Mouse (Mus musculus) embryonic facial prominence, embryonic 15.5 days (tissue): ENCODE data around the gene Dcakd. TPM values are rescaled to one million over a fixed set of nuclear protein-coding genes. Genes with fewer than 3 reads are reported as not detected.

Experiments
- ATAC-seq: fragments of 200-750 bp; cut with Nextera tagmentation; 2 replicates; pipeline ENCODE4 v1.8.0; 2017; ENCODE audit warnings: low read depth, moderate TSS enrichment; ENCODE audit not compliant: insufficient number of reproducible peaks, low FRiP score, low TSS enrichment
- H3K27ac ChIP-seq: fragments of 300-500 bp; sonication (generic); replicated peaks from 2 replicates; pipeline ENCODE4 v1.5.1; 2015; ENCODE audit warnings: mild to moderate bottlenecking, inconsistent platforms
- H3K27me3 ChIP-seq: fragments of 300-500 bp; sonication (generic); 2 replicates; pipeline ENCODE4 v1.6.1; 2015; ENCODE audit warnings: inconsistent platforms
- H3K36me3 ChIP-seq: fragments of 300-500 bp; sonication (generic); 2 replicates; pipeline ENCODE4 v1.6.1; 2015; ENCODE audit warnings: mild to moderate bottlenecking, inconsistent platforms
- H3K4me1 ChIP-seq: fragments of 300-500 bp; sonication (generic); 2 replicates; pipeline ENCODE4 v1.6.1; 2015; ENCODE audit warnings: inconsistent platforms
- H3K4me2 ChIP-seq: fragments of 300-500 bp; sonication (generic); replicated peaks from 2 replicates; pipeline ENCODE4 v1.6.1; 2015; ENCODE audit warnings: mild to moderate bottlenecking, inconsistent platforms
- H3K4me3 ChIP-seq: fragments of 300-500 bp; sonication (generic); replicated peaks from 2 replicates; pipeline ENCODE4 v1.5.1; 2015; ENCODE audit warnings: mild to moderate bottlenecking, inconsistent platforms
- H3K9ac ChIP-seq: fragments of 300-500 bp; sonication (generic); 2 replicates; pipeline ENCODE4 v1.6.1; 2015; ENCODE audit warnings: inconsistent platforms
- H3K9me3 ChIP-seq: fragments of 300-500 bp; sonication (generic); replicated peaks from 2 replicates; pipeline ENCODE4 v1.6.1; 2016; ENCODE audit warnings: inconsistent platforms
- WGBS: fragments of 180-500 bp; shearing (Covaris S2); methylation state at CpG from one replicate; pipeline ENCODE4 v1.1.7; 2015; 5-methylcytosine and 5-hydroxymethylcytosine counted together
- polyA plus RNA-seq: library from polyadenylated mRNA; unstranded; fragments of >200 nt; fragmentation: Nextera tagmentation; extraction: Ambion mirVana; gene quantifications from 2 replicates; pipeline ENCODE4 v1.2.1, GENCODE M21; 2015

The Dcakd gene
- polyA plus RNA-seq, 1 experiment from 2014 or later, result 158 TPM

DNA sequence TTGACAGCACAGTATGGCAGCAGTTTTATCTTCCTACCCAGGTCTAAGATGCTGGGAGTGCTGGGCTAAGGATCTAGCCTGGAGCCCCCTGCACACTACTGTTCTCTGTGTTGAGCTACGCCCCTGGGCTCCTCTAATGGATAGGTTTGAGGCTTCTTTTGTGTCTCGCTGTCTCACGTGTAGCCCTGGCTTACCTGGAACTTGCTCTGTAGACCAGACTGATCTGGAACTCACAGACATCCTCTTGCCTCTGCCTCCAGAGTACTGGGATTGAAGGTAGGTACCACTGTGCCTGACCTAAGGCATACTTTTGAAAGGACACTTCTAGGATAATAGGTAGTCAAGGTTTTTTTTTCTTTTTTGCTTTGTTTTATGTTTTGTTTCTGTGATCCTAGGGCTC is 15.8 kb upstream of the Dcakd start:
- WGBS, result 96% methylated on average over 3 of the region's 3 CpGs

DNA sequence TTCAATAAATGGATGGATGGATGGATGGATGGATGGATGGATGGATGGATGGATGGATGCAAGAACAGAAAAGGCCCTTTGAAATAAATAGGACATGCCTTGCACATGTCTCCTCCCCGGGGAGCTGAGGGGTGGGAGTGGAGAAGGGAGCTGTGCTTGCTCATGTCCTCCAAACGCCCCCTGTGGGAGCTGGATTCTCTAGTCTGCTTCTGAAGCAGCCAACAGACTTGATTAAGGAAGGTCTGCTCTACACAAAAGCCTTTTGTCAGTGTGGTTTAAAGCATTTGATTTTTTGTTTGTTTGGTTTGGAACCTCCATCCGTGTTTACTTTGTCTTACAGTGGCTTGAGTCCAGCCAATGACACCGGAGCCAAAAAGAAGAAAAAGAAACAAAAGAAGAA is 14.7 kb upstream of the Dcakd start:
- ATAC-seq, result no peak
- H3K4me3 ChIP-seq, result no peak overlapping the region
- no peaks in the 10 kb centered on the region for H3K27me3 ChIP-seq
- H3K9me3 ChIP-seq, result no peaks in the 10 kb centered on the region
- H3K9ac ChIP-seq, result no peak overlapping the region
- H3K27ac ChIP-seq, result no peak overlapping the region
- H3K4me2 ChIP-seq, result no peak overlapping the region
- 84% methylated on average over 4 of the region's 4 CpGs for WGBS
- no peaks in the 10 kb centered on the region; the same call in 1 of the 2 replicates for H3K4me1 ChIP-seq
- H3K36me3 ChIP-seq, result peaks cover 36% of the 10 kb centered on the region

More for the DNA sequence above, 15.8 kb upstream of the Dcakd start:
- Histone ChIP-seq H3K27ac (no peak overlapping the region), H3K4me3 (no peak overlapping the region), H3K4me2 (no peak overlapping the region), H3K27me3 (no peaks in the 10 kb centered on the region), H3K9ac (no peak overlapping the region), H3K4me1 (no peaks in the 10 kb centered on the region), H3K9me3 (no peaks in the 10 kb centered on the region), H3K36me3 (peaks cover 32% of the 10 kb centered on the region)
- no peak for ATAC-seq

DNA sequence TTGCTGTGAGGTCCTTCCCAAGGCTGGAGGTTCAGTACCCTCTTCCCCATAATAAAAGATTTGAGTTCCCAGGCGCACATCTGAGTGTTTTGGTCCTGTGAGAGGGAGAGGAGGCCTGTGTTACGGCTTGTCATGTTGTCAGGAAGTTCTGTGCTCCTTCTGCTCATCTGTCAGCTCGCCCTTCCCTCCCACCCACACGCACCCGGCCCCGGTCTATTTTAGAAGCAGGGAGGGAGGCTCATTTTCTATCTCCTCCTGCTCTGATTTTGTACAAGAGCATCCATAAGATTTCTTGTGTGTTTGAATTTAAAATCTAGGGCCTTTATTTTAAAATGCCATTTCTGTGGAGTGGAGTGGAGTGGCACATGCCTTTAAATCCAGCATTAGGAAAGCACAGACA is 9.9 kb upstream of the Dcakd start:
- Histone ChIP-seq H3K4me1 (no peaks in the 10 kb centered on the region; the same call in 1 of the 2 replicates), H3K9ac (no peak overlapping the region), H3K9me3 (no peaks in the 10 kb centered on the region), H3K36me3 (peaks cover 17% of the 10 kb centered on the region; the same call in 1 of the 2 replicates), H3K27ac (no peak overlapping the region), H3K27me3 (no peaks in the 10 kb centered on the region), H3K4me3 (no peak overlapping the region), H3K4me2 (no peak overlapping the region)
- ATAC-seq, result no peak
- 72% methylated on average over 6 of the region's 6 CpGs for WGBS

DNA sequence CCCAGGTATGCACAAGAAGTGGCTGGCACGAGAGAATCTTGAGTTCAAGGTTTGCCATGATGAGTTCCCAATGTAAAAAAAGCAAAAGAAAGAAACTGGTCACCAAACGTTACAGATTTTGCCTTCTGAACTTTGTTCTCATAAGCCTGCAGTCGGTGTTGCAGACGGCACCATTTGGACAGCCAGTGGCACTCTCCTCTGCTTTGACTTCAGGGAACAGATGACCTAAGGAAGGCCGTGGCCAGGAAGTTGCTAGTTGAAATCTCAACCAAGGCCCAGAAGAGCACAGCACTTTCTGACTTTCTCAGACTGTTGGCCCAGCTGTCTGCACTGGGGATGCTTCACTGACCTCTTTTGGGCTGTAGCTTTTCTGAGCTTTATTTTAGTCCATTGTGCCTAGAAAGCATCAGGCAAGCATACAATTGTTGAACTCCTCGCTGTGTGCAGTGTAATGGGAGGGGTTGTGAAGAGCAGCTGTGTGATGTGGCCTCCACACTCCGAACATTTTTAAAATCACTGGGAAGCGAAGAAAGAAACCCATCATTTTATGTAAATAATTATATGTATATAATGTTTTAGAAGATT is 8.8 kb upstream of the Dcakd start:
- Histone ChIP-seq H3K4me1 (peaks cover 7% of the 10 kb centered on the region), H3K27ac (no peak overlapping the region), H3K4me3 (no peak overlapping the region), H3K4me2 (no peak overlapping the region), H3K9ac (no peak overlapping the region), H3K9me3 (no peaks in the 10 kb centered on the region), H3K36me3 (peaks cover 19% of the 10 kb centered on the region; the same call in 1 of the 2 replicates), H3K27me3 (no peaks in the 10 kb centered on the region)
- no peak for ATAC-seq
- 87% methylated on average over 8 of the region's 8 CpGs for WGBS

DNA sequence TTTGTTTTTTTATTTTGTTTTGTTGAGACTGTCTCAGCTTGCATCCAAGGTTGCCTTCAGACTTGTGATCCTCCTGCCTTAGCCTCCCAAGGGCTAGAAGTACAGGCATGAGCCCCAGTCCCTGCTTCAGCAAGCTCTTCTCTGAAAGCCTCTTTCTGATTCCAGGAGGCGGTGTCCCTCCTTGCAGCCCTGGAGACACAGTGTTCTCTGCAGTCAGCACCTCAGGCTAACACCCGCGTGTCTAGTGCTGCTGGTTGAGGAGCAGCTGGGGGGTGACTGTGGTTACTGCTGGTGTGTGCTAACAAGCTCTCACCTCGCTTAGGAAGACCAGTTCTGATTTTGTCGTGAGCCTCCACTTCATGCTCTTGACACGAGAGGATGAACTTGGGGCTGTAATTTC is 6.9 kb upstream of the Dcakd start:
- Histone ChIP-seq H3K4me1 (peaks cover 19% of the 10 kb centered on the region), H3K9ac (no peak overlapping the region), H3K27me3 (no peaks in the 10 kb centered on the region), H3K4me2 (no peak overlapping the region), H3K36me3 (peaks cover 19% of the 10 kb centered on the region; the same call in 1 of the 2 replicates), H3K9me3 (no peaks in the 10 kb centered on the region), H3K4me3 (no peak overlapping the region), H3K27ac (no peak overlapping the region)
- ATAC-seq, result no peak
- WGBS, result 71% methylated on average over 6 of the region's 6 CpGs

DNA sequence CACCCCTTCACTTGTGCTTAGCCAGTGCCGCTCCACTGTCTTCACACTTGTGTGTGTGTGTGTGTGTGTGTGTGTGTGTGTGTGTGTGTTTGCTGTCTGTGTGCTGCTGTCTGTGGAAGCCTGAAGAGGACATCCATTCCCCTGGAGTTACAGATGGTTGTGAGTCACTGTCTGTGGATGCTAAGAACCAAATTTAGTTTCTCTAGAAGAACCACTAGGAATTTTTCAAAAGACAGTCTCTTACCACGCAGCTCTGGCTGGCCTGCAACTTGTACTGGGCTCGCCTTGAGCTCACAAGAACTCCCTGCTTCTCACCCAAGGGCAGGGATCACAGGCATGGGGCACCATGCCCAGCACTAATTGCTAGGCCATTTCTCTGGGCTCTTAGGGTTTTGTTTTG is 4.9 kb upstream of the Dcakd start:
- no peak overlapping the region for H3K9ac ChIP-seq
- 83% methylated on average over 3 of the region's 3 CpGs for WGBS
- H3K9me3 ChIP-seq, result no peaks in the 10 kb centered on the region
- H3K4me1 ChIP-seq, result peaks cover 29% of the 10 kb centered on the region
- no peaks in the 10 kb centered on the region for H3K27me3 ChIP-seq
- no peak for ATAC-seq
- H3K4me3 ChIP-seq, result no peak overlapping the region
- H3K4me2 ChIP-seq, result no peak overlapping the region
- peaks cover 15% of the 10 kb centered on the region; the same call in 1 of the 2 replicates for H3K36me3 ChIP-seq
- no peak overlapping the region for H3K27ac ChIP-seq

DNA sequence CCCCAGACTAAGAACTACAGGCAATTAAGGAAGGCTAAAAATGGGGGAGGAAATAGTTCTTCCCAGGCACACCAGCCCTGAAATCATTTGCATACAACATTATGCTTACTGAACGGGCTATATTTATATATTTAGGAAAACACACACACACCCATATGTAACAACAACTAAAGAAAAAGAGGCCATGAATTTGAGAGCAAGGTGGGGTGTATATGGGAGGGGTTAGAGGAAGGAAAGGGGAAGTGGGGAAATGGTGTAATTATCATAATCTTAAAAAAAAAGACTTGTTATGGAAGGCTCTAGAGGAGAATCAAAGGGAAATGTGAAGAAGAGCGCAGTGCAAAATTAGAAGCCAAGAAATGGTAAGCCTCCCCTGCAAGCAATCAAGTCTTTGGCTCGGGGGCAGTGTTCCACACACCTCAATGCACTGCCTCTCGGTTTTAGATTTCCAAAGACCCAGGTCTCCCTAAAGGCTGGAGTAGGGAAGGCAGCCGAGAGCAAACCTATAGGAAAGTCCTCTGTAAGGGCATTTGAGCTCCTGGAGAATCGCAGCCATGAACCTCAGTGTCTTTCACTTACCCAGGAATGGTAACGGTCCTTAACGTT is 460 bp downstream of the Dcakd start:
- Histone ChIP-seq H3K4me2 (peak overlapping the region; percentile 59), H3K4me1 (peaks cover 42% of the 10 kb centered on the region), H3K9me3 (no peaks in the 10 kb centered on the region), H3K27me3 (no peaks in the 10 kb centered on the region), H3K36me3 (peaks cover 18% of the 10 kb centered on the region; the same call in 1 of the 2 replicates), H3K9ac (peak overlapping the region; percentile 27), H3K27ac (peak overlapping the region; percentile 77), H3K4me3 (peak overlapping the region; percentile 75)
- WGBS, result 7% methylated on average over 8 of the region's 8 CpGs
- no peak for ATAC-seq

DNA sequence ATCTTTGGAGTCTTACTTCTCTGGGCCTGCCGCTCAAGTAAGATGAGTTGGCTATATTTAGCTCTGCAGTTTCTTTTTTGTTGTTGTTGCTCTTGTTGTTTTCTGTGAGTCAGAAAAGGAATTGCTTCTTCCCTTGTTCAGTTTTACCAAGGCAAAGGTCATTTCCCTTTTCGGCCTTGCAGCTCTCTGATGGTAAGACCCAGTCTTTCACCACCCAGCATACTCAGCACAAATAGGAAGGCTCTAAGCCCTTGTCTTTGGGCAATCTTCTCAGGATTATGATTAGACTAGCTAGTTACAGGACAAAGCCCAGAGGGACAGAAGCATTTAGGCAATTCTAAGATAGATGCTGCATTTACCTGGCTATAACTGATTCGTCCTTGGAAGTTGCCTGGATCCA is 1.2 kb downstream of the Dcakd start:
- WGBS, result 82% methylated on average over 3 of the region's 3 CpGs
- H3K4me1 ChIP-seq, result peaks cover 34% of the 10 kb centered on the region
- no peak for ATAC-seq
- H3K4me3 ChIP-seq, result peak overlapping the region; percentile 75; the same call in 1 of the 2 replicates
- H3K9ac ChIP-seq, result no peak overlapping the region
- H3K36me3 ChIP-seq, result peaks cover 15% of the 10 kb centered on the region; the same call in 1 of the 2 replicates
- H3K9me3 ChIP-seq, result no peaks in the 10 kb centered on the region
- no peaks in the 10 kb centered on the region for H3K27me3 ChIP-seq
- H3K27ac ChIP-seq, result no peak overlapping the region
- peak overlapping the region; percentile 59; the same call in 1 of the 2 replicates for H3K4me2 ChIP-seq

DNA sequence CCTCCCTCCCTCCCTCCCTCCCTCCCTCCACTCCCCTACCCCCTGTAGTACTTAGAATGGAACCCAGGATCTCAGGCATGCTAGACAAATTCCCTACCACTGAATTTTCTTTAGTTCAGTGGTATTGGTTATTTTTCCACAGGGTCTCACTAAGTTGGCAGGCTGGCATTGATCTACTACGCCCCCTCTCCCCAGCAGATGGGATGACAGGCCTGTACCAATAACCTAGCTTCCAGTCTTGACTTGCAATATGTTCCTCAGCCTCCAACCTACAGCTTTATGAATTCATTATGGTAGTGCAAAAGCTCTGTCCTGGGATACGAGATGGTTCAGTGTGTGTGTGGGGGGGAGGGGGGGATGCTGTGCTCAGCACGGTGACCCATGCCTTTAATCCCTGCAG is 4.2 kb downstream of the Dcakd start:
- Histone ChIP-seq H3K27ac (no peak overlapping the region), H3K4me3 (no peak overlapping the region), H3K9me3 (no peaks in the 10 kb centered on the region), H3K9ac (no peak overlapping the region), H3K4me2 (no peak overlapping the region), H3K27me3 (no peaks in the 10 kb centered on the region), H3K4me1 (peaks cover 19% of the 10 kb centered on the region), H3K36me3 (peaks cover 16% of the 10 kb centered on the region; the same call in 1 of the 2 replicates)
- 79% methylated on average over 3 of the region's 3 CpGs for WGBS
- ATAC-seq, result no peak

DNA sequence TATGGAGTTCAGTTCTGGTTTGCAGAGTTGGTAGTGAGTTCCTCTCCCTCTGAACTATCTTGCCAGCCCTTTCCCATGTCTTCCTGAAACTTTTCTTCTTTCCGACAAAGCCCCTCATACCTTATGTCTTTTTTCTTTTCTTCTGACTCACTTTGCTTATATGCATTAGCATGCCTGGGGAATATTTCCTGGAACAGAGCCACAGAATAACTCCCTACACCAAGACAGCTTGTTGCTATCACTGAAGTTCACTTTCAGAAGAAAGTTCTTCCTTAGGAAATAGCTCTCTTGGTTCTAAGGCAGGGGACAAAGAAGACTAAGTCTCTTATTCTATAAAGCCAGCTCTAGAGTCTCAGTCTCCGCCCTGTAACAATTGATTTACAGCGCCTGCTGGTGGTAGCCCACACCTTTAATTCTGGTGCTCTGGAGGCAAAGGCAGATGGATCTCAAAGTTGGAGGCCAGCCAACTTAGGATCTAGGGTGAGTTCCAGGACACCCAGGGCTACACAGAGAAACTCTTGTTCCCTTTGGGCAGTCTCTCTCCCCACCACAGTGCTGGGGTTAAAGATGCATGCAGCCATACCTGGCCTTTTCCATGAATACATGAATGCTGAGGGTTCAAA is 7.3 kb downstream of the Dcakd start:
- H3K36me3 ChIP-seq, result peaks cover 16% of the 10 kb centered on the region; the same call in 1 of the 2 replicates
- no peak overlapping the region; the same call in 1 of the 2 replicates for H3K27ac ChIP-seq
- H3K27me3 ChIP-seq, result no peaks in the 10 kb centered on the region
- 61% methylated on average over 3 of the region's 3 CpGs for WGBS
- peaks cover 11% of the 10 kb centered on the region for H3K4me1 ChIP-seq
- no peak overlapping the region for H3K4me3 ChIP-seq
- no peaks in the 10 kb centered on the region for H3K9me3 ChIP-seq
- H3K4me2 ChIP-seq, result no peak overlapping the region
- no peak overlapping the region for H3K9ac ChIP-seq
- ATAC-seq, result no peak

DNA sequence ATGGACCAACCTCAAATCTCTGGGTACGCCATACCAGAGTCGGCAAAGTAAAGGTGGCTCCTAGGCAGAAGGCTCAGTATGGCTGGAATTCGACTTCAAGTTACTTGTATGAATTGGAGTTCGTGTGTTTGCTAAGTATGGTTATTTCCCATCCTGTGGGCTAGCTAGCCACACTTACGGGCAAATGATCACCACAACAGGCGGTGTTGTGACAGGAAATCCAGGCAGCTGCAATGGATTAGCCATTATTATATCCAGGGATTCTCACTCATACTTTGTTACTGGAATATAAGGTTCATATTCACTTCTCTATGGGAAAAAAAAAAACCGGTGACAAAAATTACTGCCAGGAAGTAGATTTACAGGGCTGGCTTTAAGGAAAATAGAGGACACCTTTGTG is 8.8 kb downstream of the Dcakd start:
- no peak overlapping the region for H3K9ac ChIP-seq
- ATAC-seq, result no peak
- H3K4me2 ChIP-seq, result no peak overlapping the region
- no peak overlapping the region for H3K27ac ChIP-seq
- H3K4me1 ChIP-seq, result peaks cover 18% of the 10 kb centered on the region
- 0 out of 2 replicates have a peak, but pooled peaks cover 3% of the 10 kb centered on the region for H3K36me3 ChIP-seq
- no peaks in the 10 kb centered on the region for H3K27me3 ChIP-seq
- WGBS, result 60% methylated on average over 7 of the region's 7 CpGs
- H3K4me3 ChIP-seq, result no peak overlapping the region
- H3K9me3 ChIP-seq, result no peaks in the 10 kb centered on the region
